Mouse (Mus musculus): Measurements from ENCODE around the gene Mlxipl.

Gene Mlxipl

GRCm38 (mm10) chr5:135185596-135185995, 95.9 kb downstream of the Mlxipl start:
- peak; percentile 71 for DNase-seq (ENCODE audit: low read depth)

- DNase-seq (ENCODE audit: low read depth), result no peak
These were observed 96.5 kb downstream of the Mlxipl start for GRCm38 (mm10) chr5:135186231-135186620.

GRCm38 (mm10) chr5:135186621-135187348, 97.1 kb downstream of the Mlxipl start, which contains the start of gene Baz1b:
Gene Baz1b (plus strand): TSS chr5:135187264.
- peak; percentile 98 for DNase-seq (ENCODE audit: low read depth)

- DNase-seq (ENCODE audit: low read depth), result peak; percentile 60
These were observed 97.9 kb downstream of the Mlxipl start for GRCm38 (mm10) chr5:135187349-135188213.

All from NIH3T3 (cell line).